Mouse (Mus musculus) myocyte (in vitro differentiated cells): ENCODE results near the gene Fam8a1. TPM values are rescaled to one million over a fixed set of nuclear protein-coding genes. Genes with fewer than 3 reads are reported as not detected.

Source experiments
- H3K27me3 ChIP-seq: one replicate; pipeline ENCODE4 v1.6.1; 2011; ENCODE audit not compliant: control insufficient read depth, insufficient read depth, insufficient read length
- H3K36me3 ChIP-seq: one replicate; pipeline ENCODE4 v1.6.1; 2011; ENCODE audit not compliant: control insufficient read depth, insufficient read depth
- H3K4me2 ChIP-seq: one replicate; pipeline ENCODE4 v1.6.1; 2011; ENCODE audit warnings: low read depth, control low read depth
- H3K4me3 ChIP-seq: one replicate; pipeline ENCODE4 v1.5.1; 2011; ENCODE audit warnings: mild to moderate bottlenecking, control low read depth, moderate library complexity
- H3K79me2 ChIP-seq: one replicate; pipeline ENCODE4 v1.6.1; 2011; ENCODE audit not compliant: control insufficient read depth, insufficient read depth
- H3ac ChIP-seq: one replicate; pipeline ENCODE4 v1.6.1; 2011; ENCODE audit not compliant: control insufficient read depth, insufficient read length
- CEBPB ChIP-seq: IDR thresholded peaks from 2 replicates; pipeline ENCODE4 v1.6.1; 2011; ENCODE audit warnings: mild to moderate bottlenecking, moderate library complexity; ENCODE audit not compliant: poor library complexity, insufficient read depth, severe bottlenecking
- E2F4 ChIP-seq: IDR thresholded peaks from one replicate; pipeline ENCODE4 v1.6.1; 2011; ENCODE audit warnings: mild to moderate bottlenecking, control low read depth, moderate library complexity; ENCODE audit not compliant: insufficient read depth
- MAX ChIP-seq: IDR thresholded peaks from one replicate; pipeline ENCODE4 v1.6.1; 2011; ENCODE audit warnings: low read depth, mild to moderate bottlenecking, control low read depth
- MYOD1 ChIP-seq, 3 experiments: IDR thresholded peaks; one replicate each; pipeline ENCODE4 v1.6.1; 2011; ENCODE audit warnings: control low read depth in 2 of 3, low read depth in 2 of 3, mild to moderate bottlenecking in 2 of 3, moderate library complexity in 1 of 3; ENCODE audit not compliant: insufficient read length in 2 of 3, control insufficient read depth in 1 of 3
- MYOG ChIP-seq, 3 experiments: IDR thresholded peaks; one replicate each; pipeline ENCODE4 v1.6.1; 2011; ENCODE audit warnings: control low read depth in 2 of 3, low read depth in 2 of 3, mild to moderate bottlenecking in 2 of 3; ENCODE audit not compliant: insufficient read length in 2 of 3, control insufficient read depth in 1 of 3, insufficient read depth in 1 of 3
- POLR2A ChIP-seq: IDR thresholded peaks from one replicate; pipeline ENCODE4 v1.6.1; 2011; ENCODE audit warnings: low read depth, mild to moderate bottlenecking, control low read depth, moderate library complexity; ENCODE audit not compliant: insufficient read length
- POLR2AphosphoS2 ChIP-seq: IDR thresholded peaks from one replicate; pipeline ENCODE4 v1.6.1; 2011; ENCODE audit warnings: low read depth, control low read depth; ENCODE audit not compliant: insufficient read length
- REST ChIP-seq: IDR thresholded peaks from one replicate; pipeline ENCODE4 v1.6.1; 2011; ENCODE audit warnings: mild to moderate bottlenecking, control low read depth, moderate library complexity; ENCODE audit not compliant: insufficient read depth, insufficient read length
- SRF ChIP-seq: IDR thresholded peaks from one replicate; pipeline ENCODE4 v1.6.1; 2011; ENCODE audit warnings: low read depth; ENCODE audit not compliant: control insufficient read depth, insufficient read length
- TCF12 ChIP-seq: IDR thresholded peaks from one replicate; pipeline ENCODE4 v1.6.1; 2011; ENCODE audit warnings: mild to moderate bottlenecking, control low read depth; ENCODE audit not compliant: poor library complexity, insufficient read depth, severe bottlenecking
- TCF3 ChIP-seq: IDR thresholded peaks from one replicate; pipeline ENCODE4 v1.6.1; 2011; ENCODE audit warnings: low read depth, control low read depth; ENCODE audit not compliant: insufficient read length
- USF1 ChIP-seq: IDR thresholded peaks from one replicate; pipeline ENCODE4 v1.6.1; 2011; ENCODE audit warnings: low read depth, mild to moderate bottlenecking, control low read depth, moderate library complexity
- polyA plus RNA-seq: library from polyadenylated mRNA; unstranded; fragments of >200 nt; fragmentation: generic; extraction: Trizol; gene quantifications from one replicate; pipeline ENCODE4 v1.2.1, GENCODE M21; 2012; ENCODE audit warnings: missing spikeins

The Fam8a1 gene
- polyA plus RNA-seq, 1 experiment, result 15.7 TPM

DNA sequence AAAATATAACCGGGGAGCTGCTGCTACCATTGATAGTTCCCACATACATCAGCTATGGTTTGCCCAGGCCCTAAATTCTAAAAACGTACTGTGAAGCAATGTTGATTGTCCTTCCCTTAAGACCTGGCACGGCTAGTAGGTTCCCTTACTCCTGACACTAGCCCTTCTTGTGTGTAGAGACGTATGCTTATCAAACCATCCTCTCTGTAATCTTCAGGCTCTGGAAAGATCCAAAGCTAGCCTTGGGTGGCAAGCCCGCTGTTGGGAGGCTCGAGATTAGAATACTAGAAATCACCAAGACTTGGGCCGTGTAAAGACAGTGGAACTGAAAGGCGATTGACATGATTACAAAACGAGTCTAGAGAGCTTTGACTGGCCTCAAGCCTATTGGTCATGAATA lies 1.2 kb downstream of the Fam8a1 start:
- Histone ChIP-seq H3K27me3 (no peaks in the 10 kb centered on the region), H3K79me2 (peaks cover 17% of the 10 kb centered on the region), H3K4me2 (peak overlapping the region; percentile 75), H3K4me3 (peak overlapping the region; percentile 41), H3ac (peak overlapping the region; percentile 33), H3K36me3 (peaks cover 7% of the 10 kb centered on the region)
- TF ChIP-seq POLR2A, result no peak
- TF ChIP-seq MYOD1 (IDR thresholded peaks at IDR 0.05; ENCODE audit: control insufficient read depth in 1 of 3, insufficient read length in 2 of 3, low read depth in 2 of 3), result no peak
- TF ChIP-seq SRF, result no peak
- no peak for TF ChIP-seq TCF3
- no peak for TF ChIP-seq TCF12
- no peak for TF ChIP-seq REST
- TF ChIP-seq MYOG (IDR thresholded peaks at IDR 0.05; ENCODE audit: control insufficient read depth in 1 of 3, insufficient read depth in 1 of 3, insufficient read length in 2 of 3, low read depth in 2 of 3), result no peak
- TF ChIP-seq POLR2AphosphoS2, result no peak
- TF ChIP-seq E2F4, result no peak
- TF ChIP-seq CEBPB, result no peak
- TF ChIP-seq USF1, result no peak
- no peak for TF ChIP-seq MAX

DNA sequence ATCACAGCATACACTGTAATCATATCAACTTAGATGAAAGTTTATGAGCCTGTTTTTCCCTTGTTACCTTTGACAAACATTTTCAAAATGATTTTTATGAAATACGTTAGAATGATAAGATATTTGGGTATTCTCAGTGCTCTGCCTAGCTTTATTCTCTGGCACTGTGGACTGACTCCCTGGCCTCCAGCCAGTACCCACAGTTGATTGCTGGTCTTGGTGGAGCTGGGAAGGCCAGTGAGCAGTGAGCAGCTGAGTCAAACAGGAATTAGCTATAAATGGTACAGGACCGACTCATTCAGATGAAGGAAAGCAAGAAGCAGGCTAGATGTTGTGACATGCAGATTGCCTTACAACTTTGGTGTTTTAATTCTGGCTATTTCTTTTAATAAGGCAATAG lies 5.3 kb downstream of the Fam8a1 start:
- Histone ChIP-seq H3K79me2 (peaks cover 17% of the 10 kb centered on the region), H3K4me3 (no peak overlapping the region), H3K4me2 (peak overlapping the region; percentile 10), H3K36me3 (peaks cover 33% of the 10 kb centered on the region), H3K27me3 (no peaks in the 10 kb centered on the region), H3ac (no peak overlapping the region)
- TF ChIP-seq MYOD1 (IDR thresholded peaks at IDR 0.05; ENCODE audit: control insufficient read depth in 1 of 3, insufficient read length in 2 of 3, low read depth in 2 of 3) (no peak), TCF3 (no peak), POLR2AphosphoS2 (peak; percentile 24), POLR2A (no peak), TCF12 (no peak), MYOG (IDR thresholded peaks at IDR 0.05; ENCODE audit: control insufficient read depth in 1 of 3, insufficient read depth in 1 of 3, insufficient read length in 2 of 3, low read depth in 2 of 3) (peak in 1 of 3 experiments; percentile 12), USF1 (no peak), CEBPB (no peak), SRF (no peak), E2F4 (no peak), REST (no peak), MAX (no peak)

DNA sequence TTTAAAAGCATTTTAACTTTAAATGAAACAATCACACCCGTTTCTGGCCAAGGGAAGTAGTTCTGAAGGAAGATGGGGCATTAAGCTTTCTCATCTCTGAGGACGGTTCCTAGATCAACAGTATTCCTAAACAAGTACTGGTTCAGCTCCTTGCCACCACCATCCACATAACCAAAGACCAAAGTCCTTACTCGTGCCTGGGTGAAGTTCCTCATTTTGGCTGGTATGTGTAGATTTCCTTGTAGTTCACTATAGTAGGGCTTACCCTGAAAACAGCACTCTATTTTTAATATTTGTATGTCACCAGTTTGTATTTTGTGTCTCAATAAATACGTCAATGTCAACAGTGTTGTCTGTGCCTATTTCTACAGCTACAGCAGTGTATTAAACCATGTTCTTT lies 8.4 kb downstream of the Fam8a1 start:
- H3K4me2 ChIP-seq, result no peak overlapping the region
- no peaks in the 10 kb centered on the region for H3K79me2 ChIP-seq
- no peak for TF ChIP-seq MYOG (IDR thresholded peaks at IDR 0.05; ENCODE audit: control insufficient read depth in 1 of 3, insufficient read depth in 1 of 3, insufficient read length in 2 of 3, low read depth in 2 of 3)
- no peak for TF ChIP-seq POLR2AphosphoS2
- no peak for TF ChIP-seq MAX
- no peak for TF ChIP-seq USF1
- no peak for TF ChIP-seq E2F4
- no peak for TF ChIP-seq REST
- no peak for TF ChIP-seq MYOD1 (IDR thresholded peaks at IDR 0.05; ENCODE audit: control insufficient read depth in 1 of 3, insufficient read length in 2 of 3, low read depth in 2 of 3)
- TF ChIP-seq TCF12, result no peak
- no peak for TF ChIP-seq POLR2A
- TF ChIP-seq SRF, result no peak
- no peak for TF ChIP-seq CEBPB
- H3K36me3 ChIP-seq, result peaks cover 48% of the 10 kb centered on the region
- no peaks in the 10 kb centered on the region for H3K27me3 ChIP-seq
- no peak overlapping the region for H3ac ChIP-seq
- no peak overlapping the region for H3K4me3 ChIP-seq

DNA sequence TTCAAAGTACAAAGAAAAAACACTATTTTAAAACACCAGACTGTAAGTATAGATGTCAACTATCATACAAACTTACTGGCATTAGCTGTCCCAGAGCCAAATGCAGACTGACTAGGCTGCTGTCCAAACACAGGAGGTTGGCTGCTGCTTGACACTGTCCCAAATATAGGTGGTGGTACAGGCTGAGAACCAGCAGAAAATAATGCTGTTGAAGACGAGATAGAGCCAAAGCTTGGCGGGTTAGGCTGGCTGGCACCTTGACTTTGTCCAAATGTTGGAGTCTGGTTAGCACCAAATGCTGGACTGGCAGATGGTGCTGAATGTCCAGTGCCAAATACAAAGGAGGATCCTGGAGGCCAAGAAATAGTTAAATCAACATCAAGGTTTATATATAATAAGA lies 13.6 kb downstream of the Fam8a1 start:
- H3K4me3 ChIP-seq, result no peak overlapping the region
- peaks cover 64% of the 10 kb centered on the region for H3K36me3 ChIP-seq
- H3K27me3 ChIP-seq, result no peaks in the 10 kb centered on the region
- no peak overlapping the region for H3K4me2 ChIP-seq
- TF ChIP-seq POLR2AphosphoS2 (no peak), POLR2A (no peak)
- no peak overlapping the region for H3ac ChIP-seq
- H3K79me2 ChIP-seq, result peaks cover 14% of the 10 kb centered on the region

DNA sequence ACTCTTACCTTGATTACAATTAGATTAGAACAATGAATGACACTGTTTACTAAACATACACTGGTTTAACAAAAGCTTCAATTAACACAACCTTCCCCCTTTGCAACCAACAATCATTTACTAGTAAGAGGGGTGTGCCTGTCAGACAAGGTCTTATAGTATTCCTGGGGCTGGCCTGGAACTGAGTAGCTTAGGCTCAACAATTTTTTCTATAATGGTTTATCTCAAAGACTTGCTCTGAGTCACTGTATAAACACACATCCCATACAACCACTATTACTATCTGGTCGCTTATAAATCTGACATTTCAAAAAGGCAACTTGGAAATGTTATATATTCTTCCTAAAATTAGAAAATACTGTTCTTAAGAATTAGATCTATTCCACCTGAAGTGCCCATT lies 14.0 kb downstream of the Fam8a1 start:
- Histone ChIP-seq H3K4me3 (no peak overlapping the region), H3K27me3 (no peaks in the 10 kb centered on the region), H3K79me2 (peaks cover 14% of the 10 kb centered on the region), H3ac (no peak overlapping the region), H3K36me3 (peaks cover 64% of the 10 kb centered on the region), H3K4me2 (no peak overlapping the region)
- TF ChIP-seq MYOD1 (IDR thresholded peaks at IDR 0.05; ENCODE audit: control insufficient read depth in 1 of 3, insufficient read length in 2 of 3, low read depth in 2 of 3) (no peak), MYOG (IDR thresholded peaks at IDR 0.05; ENCODE audit: control insufficient read depth in 1 of 3, insufficient read depth in 1 of 3, insufficient read length in 2 of 3, low read depth in 2 of 3) (no peak), CEBPB (no peak), SRF (no peak), TCF3 (no peak), TCF12 (no peak)
